ENCODE assay signal across 8 mouse cellular contexts in genomic region chr12:111537341-111537740, GRCm38 (mm10). TPM values are rescaled to one million over a fixed set of nuclear protein-coding genes. Genes with fewer than 3 reads are reported as not detected.
A peak's percentile ranks its signal among the peaks of the same experiment; 100 is the strongest.
DNase-seq lines count a peak whose midpoint lies in the region; ATAC-seq and TF ChIP-seq lines count a peak whose summit lies in the region.

No protein-coding gene starts in this region.

- DNase-seq in cerebellum, adult 11 months, result no peak
- no peak for DNase-seq in thymus, adult 2 months
- no peak for DNase-seq in thymus, postnatal 36 days
- DNase-seq in hindbrain, postnatal 0 days (ENCODE audit: low spot score), result peak; percentile 28
- DNase-seq in ovary, postnatal 14 days (ENCODE audit: low spot score), result no peak
- no peak for DNase-seq in thymus, postnatal 14 days

- TF ChIP-seq POLR2A in thymus, adult 2 months (IDR thresholded peaks at IDR 0.05; ENCODE audit: control insufficient read depth, extremely low read depth, insufficient read depth, low read length, poor library complexity), result no peak

- H3K27ac ChIP-seq in thymus, adult 2 months (ENCODE audit: control insufficient read depth, insufficient read depth, low read length), result no peak overlapping the region
- H3K27ac ChIP-seq in hindbrain, postnatal 0 days, result peak overlapping the region; percentile 96

- ATAC-seq in cerebellum, adult (ENCODE audit: insufficient number of reproducible peaks, low FRiP score, low TSS enrichment), result peak; percentile 16; the same call in 1 of the 2 replicates
- peak; percentile 22 for ATAC-seq in hindbrain, postnatal 0 days
- peak; percentile 15; the same call in 1 of the 2 replicates for ATAC-seq in megakaryocyte-erythroid progenitor cell, adult 5-6 weeks (replicated peaks; ENCODE audit: low FRiP score, low TSS enrichment, poor library complexity, severe bottlenecking)

- H3K4me3 ChIP-seq in thymus, adult 2 months (ENCODE audit: control insufficient read depth, insufficient read depth, low read length), result peak overlapping the region; percentile 55
- H3K4me3 ChIP-seq in hindbrain, postnatal 0 days (ENCODE audit: low read length), result peak overlapping the region; percentile 85

- under 1% methylated on average over 22 of the region's 22 CpGs for WGBS in thymus, adult 2 months
- under 1% methylated on average over 22 of the region's 22 CpGs for WGBS in hindbrain, postnatal 0 days

- peaks cover 6% of the 10 kb centered on the region for H3K4me1 ChIP-seq in thymus, adult 2 months (replicated peaks; ENCODE audit: control insufficient read depth, insufficient read depth, low read length)
- H3K4me1 ChIP-seq in hindbrain, postnatal 0 days (ENCODE audit: insufficient read depth, low read length), result peaks cover 7% of the 10 kb centered on the region; the same call in 1 of the 2 replicates

- peaks cover 31% of the 10 kb centered on the region for H3K36me3 ChIP-seq in thymus, adult 2 months (ENCODE audit: control insufficient read depth, insufficient read depth, low read length)
- peaks cover 26% of the 10 kb centered on the region for H3K36me3 ChIP-seq in hindbrain, postnatal 0 days (ENCODE audit: insufficient read depth, low read length)

- no peaks in the 10 kb centered on the region for H3K27me3 ChIP-seq in thymus, adult 2 months (ENCODE audit: control insufficient read depth, insufficient read depth, low read length)
- no peaks in the 10 kb centered on the region for H3K27me3 ChIP-seq in hindbrain, postnatal 0 days (ENCODE audit: insufficient read depth, low read length)

- H3K9me3 ChIP-seq in hindbrain, postnatal 0 days (ENCODE audit: low read length), result no peaks in the 10 kb centered on the region

- peak overlapping the region; percentile 98 for H3K9ac ChIP-seq in hindbrain, postnatal 0 days (replicated peaks; ENCODE audit: low read length)

- no peak for TF ChIP-seq CTCF in thymus, adult 2 months (IDR thresholded peaks at IDR 0.05; ENCODE audit: borderline replicate concordance, control insufficient read depth, extremely low read depth, insufficient read depth, low read length, poor library complexity)
- TF ChIP-seq CTCF in hindbrain, postnatal 0 days (IDR thresholded peaks at IDR 0.05; ENCODE audit: low read depth), result no peak

- peak overlapping the region; percentile 87 for H3K4me2 ChIP-seq in hindbrain, postnatal 0 days (ENCODE audit: low read depth, low read length)

RNA-seq across cellular contexts. Expression of gene Eif5, which starts 0.5 kb away (rescaled TPM):
- 88.0 and 124 TPM in 2 replicates for polyA plus RNA-seq in thymus, adult 2 months (2012; rRNA removed)
- 197 and 343 TPM in 2 replicates for total RNA-seq in hindbrain, postnatal 0 days (2014; rRNA removed)
- 576 and 621 TPM in 2 replicates for polyA plus RNA-seq in hindbrain, postnatal 0 days (2015; fragmentation: Nextera tagmentation; extraction: Ambion mirVana)
- total RNA-seq in megakaryocyte-erythroid progenitor cell, adult 5-6 weeks (2014; fragmentation: Nextera tagmentation), result 212 and 247 TPM in 2 replicates
- total RNA-seq in megakaryocyte-erythroid progenitor cell, adult 5-6 weeks (2017), result 262 and 337 TPM in 2 replicates

RNA-seq across cellular contexts. Expression of gene Mark3, which starts 37.0 kb away (rescaled TPM):
- 45.9 and 47.7 TPM in 2 replicates for polyA plus RNA-seq in thymus, adult 2 months (2012; rRNA removed)
- 116 and 128 TPM in 2 replicates for total RNA-seq in hindbrain, postnatal 0 days (2014; rRNA removed)
- polyA plus RNA-seq in hindbrain, postnatal 0 days (2015; fragmentation: Nextera tagmentation; extraction: Ambion mirVana), result 38.4 and 41.0 TPM in 2 replicates
- 56.3 and 62.2 TPM in 2 replicates for total RNA-seq in megakaryocyte-erythroid progenitor cell, adult 5-6 weeks (2014; fragmentation: Nextera tagmentation)
- total RNA-seq in megakaryocyte-erythroid progenitor cell, adult 5-6 weeks (2017), result 55.2 and 81.3 TPM in 2 replicates

RNA-seq across cellular contexts. Expression of gene Gm266, which starts 51.7 kb away (rescaled TPM):
- polyA plus RNA-seq in thymus, adult 2 months (2012; rRNA removed), result 1.4 and 1.8 TPM in 2 replicates
- 11.5 and 22.1 TPM in 2 replicates for total RNA-seq in hindbrain, postnatal 0 days (2014; rRNA removed)
- polyA plus RNA-seq in hindbrain, postnatal 0 days (2015; fragmentation: Nextera tagmentation; extraction: Ambion mirVana), result 11.8 TPM in 2 replicates
- not detected in 2 replicates for total RNA-seq in megakaryocyte-erythroid progenitor cell, adult 5-6 weeks (2014; fragmentation: Nextera tagmentation)
- total RNA-seq in megakaryocyte-erythroid progenitor cell, adult 5-6 weeks (2017), result not detected in 2 replicates

Comparison
In these comparisons a context has a peak if more than half of its experiments do, and no peak if none do; other contexts are left out.
1. RNA of gene Gm266, which starts 51.7 kb away (total RNA-seq): 11.5 to 22.1 TPM in hindbrain, postnatal 0 days; not detected in megakaryocyte-erythroid progenitor cell, adult 5-6 weeks; every median in the first group is over 10 times any median in the second.
2. Peak in every context shown above with its lines, with median percentiles within 50 percentile points of each other: ATAC-seq.